8 mouse cellular contexts compared by ENCODE assay signal in the genomic region with DNA sequence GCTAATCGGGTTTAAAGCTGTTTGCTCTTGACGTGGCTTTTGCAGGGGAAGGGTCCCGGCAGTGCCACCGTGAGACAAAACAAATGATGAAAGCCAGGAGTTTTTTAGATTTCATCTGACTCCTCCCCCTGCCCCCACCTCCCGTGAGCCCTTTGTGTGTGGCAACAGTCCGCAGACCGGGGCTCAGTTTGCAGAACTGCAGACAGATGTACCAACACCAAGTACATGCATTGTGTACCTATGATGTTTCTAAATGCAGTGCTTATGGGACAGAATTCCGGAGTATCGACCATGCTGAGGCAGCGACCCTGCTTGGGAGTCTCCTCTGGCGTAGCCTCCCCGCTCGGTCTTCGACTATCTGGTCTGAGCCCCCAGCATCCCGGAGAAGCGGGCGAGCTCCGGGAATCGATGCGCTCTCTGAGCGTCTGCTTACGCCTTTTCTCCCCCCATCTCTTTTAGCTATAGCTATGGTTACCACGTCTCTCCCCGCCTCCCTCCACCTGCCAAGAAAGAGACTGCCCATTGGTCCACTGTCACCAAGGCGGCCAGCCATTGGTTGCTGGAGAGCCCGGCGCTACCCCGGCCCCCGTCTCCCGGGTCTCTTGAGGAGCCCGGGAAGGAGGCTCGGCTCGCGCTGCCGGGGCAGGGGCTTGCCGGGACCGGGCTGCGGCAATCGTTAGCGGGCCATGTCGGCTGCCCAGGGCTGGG. TPM values are rescaled to one million over a fixed set of nuclear protein-coding genes. Genes with fewer than 3 reads are reported as not detected.
DNase-seq lines count a peak whose midpoint lies in the region; ATAC-seq and TF ChIP-seq lines count a peak whose summit lies in the region.

TSS of gene Klhdc10 (plus strand) at position 561 of the 708 bp plus-strand sequence.

- DNase-seq in c-Kit-positive CD71-positive TER-119-positive erythroid progenitor cells, embryonic 14.5 days (ENCODE audit: low spot score) = peak; percentile 98
- DNase-seq in heart, postnatal 0 days (ENCODE audit: low spot score) = peak; percentile 99
- peak; percentile 99 for DNase-seq in kidney, postnatal 4 days

- TF ChIP-seq POLR2A in testis, adult 2 months (IDR thresholded peaks at IDR 0.05; ENCODE audit: control insufficient read depth, low read depth, low read length) = peak; percentile 46; the same call in 1 of the 2 replicates

- H3K36me3 ChIP-seq in E14TG2a.4 (ENCODE audit: insufficient read depth, low read length) = no peaks in the 10 kb centered on the region
- H3K36me3 ChIP-seq in forebrain, embryonic 12.5 days (replicated peaks) = no peaks in the 10 kb centered on the region
- no peaks in the 10 kb centered on the region for H3K36me3 ChIP-seq in heart, postnatal 0 days (replicated peaks; ENCODE audit: control insufficient read depth, insufficient read depth, low read length)
- H3K36me3 ChIP-seq in liver, embryonic 16.5 days (ENCODE audit: control insufficient read depth, insufficient read depth) = no peaks in the 10 kb centered on the region
- no peaks in the 10 kb centered on the region for H3K36me3 ChIP-seq in neural tube, embryonic 13.5 days
- H3K36me3 ChIP-seq in testis, adult 2 months (ENCODE audit: control insufficient read depth, insufficient read depth, low read length) = no peaks in the 10 kb centered on the region

- no peak for TF ChIP-seq CTCF in E14TG2a.4 (conservative IDR thresholded peaks at IDR 0.05; ENCODE audit: low read length)
- TF ChIP-seq CTCF in heart, postnatal 0 days (IDR thresholded peaks at IDR 0.05; ENCODE audit: low read depth) = peak; percentile 11; the same call in 1 of the 2 replicates
- TF ChIP-seq CTCF in testis, adult 2 months (IDR thresholded peaks at IDR 0.05; ENCODE audit: control insufficient read depth, insufficient read depth, insufficient replicate concordance, low read depth, low read length) = no peak

- peak within 1 kb of the TSS; percentile 62 for H3K4me2 ChIP-seq in forebrain, embryonic 12.5 days
- peak within 1 kb of the TSS; percentile 71 for H3K4me2 ChIP-seq in heart, postnatal 0 days (ENCODE audit: low read depth, low read length)
- peak within 1 kb of the TSS; percentile 87 for H3K4me2 ChIP-seq in liver, embryonic 16.5 days (ENCODE audit: low read depth, low read length)
- H3K4me2 ChIP-seq in neural tube, embryonic 13.5 days = peak within 1 kb of the TSS; percentile 68

- peak within 1 kb of the TSS; percentile 93 for H3K27ac ChIP-seq in forebrain, embryonic 12.5 days
- peak within 1 kb of the TSS; percentile 93 for H3K27ac ChIP-seq in heart, postnatal 0 days (ENCODE audit: low read depth)
- H3K27ac ChIP-seq in liver, embryonic 16.5 days (ENCODE audit: low read length) = peak within 1 kb of the TSS; percentile 90
- peak within 1 kb of the TSS; percentile 98 for H3K27ac ChIP-seq in neural tube, embryonic 13.5 days (replicated peaks)
- peak within 1 kb of the TSS; percentile 96 for H3K27ac ChIP-seq in testis, adult 2 months (ENCODE audit: control insufficient read depth, insufficient read depth, low read depth, low read length)

- H3K9me3 ChIP-seq in E14TG2a.4 (ENCODE audit: low read length) = no peaks in the 10 kb centered on the region
- no peaks in the 10 kb centered on the region for H3K9me3 ChIP-seq in forebrain, embryonic 12.5 days
- no peaks in the 10 kb centered on the region for H3K9me3 ChIP-seq in heart, postnatal 0 days (replicated peaks; ENCODE audit: control insufficient read depth, low read length)
- no peaks in the 10 kb centered on the region for H3K9me3 ChIP-seq in liver, embryonic 16.5 days (replicated peaks; ENCODE audit: control insufficient read depth, low read length)
- H3K9me3 ChIP-seq in neural tube, embryonic 13.5 days = no peaks in the 10 kb centered on the region

- H3K4me1 ChIP-seq in E14TG2a.4 (replicated peaks; ENCODE audit: low read depth, low read length) = peaks cover 25% of the 10 kb centered on the region
- H3K4me1 ChIP-seq in forebrain, embryonic 12.5 days = peaks cover 13% of the 10 kb centered on the region
- H3K4me1 ChIP-seq in heart, postnatal 0 days (ENCODE audit: control insufficient read depth, insufficient read depth) = peaks cover 8% of the 10 kb centered on the region; the same call in 1 of the 2 replicates
- peaks cover 12% of the 10 kb centered on the region for H3K4me1 ChIP-seq in liver, embryonic 16.5 days (ENCODE audit: control insufficient read depth, low read depth, low read length)
- H3K4me1 ChIP-seq in neural tube, embryonic 13.5 days (replicated peaks) = peaks cover 14% of the 10 kb centered on the region
- H3K4me1 ChIP-seq in testis, adult 2 months (ENCODE audit: control insufficient read depth, insufficient read depth, low read length) = no peaks in the 10 kb centered on the region

- H3K27me3 ChIP-seq in E14TG2a.4 (ENCODE audit: insufficient read depth, low read length) = no peaks in the 10 kb centered on the region
- no peaks in the 10 kb centered on the region for H3K27me3 ChIP-seq in forebrain, embryonic 12.5 days
- no peaks in the 10 kb centered on the region for H3K27me3 ChIP-seq in heart, postnatal 0 days (ENCODE audit: control insufficient read depth, insufficient read depth, low read length)
- no peaks in the 10 kb centered on the region for H3K27me3 ChIP-seq in liver, embryonic 16.5 days (ENCODE audit: control insufficient read depth, insufficient read depth, low read depth, low read length)
- H3K27me3 ChIP-seq in neural tube, embryonic 13.5 days = no peaks in the 10 kb centered on the region
- no peaks in the 10 kb centered on the region for H3K27me3 ChIP-seq in testis, adult 2 months (ENCODE audit: control insufficient read depth, insufficient read depth, low read length)

- under 1% methylated on average over 41 of the region's 41 CpGs for WGBS in forebrain, embryonic 12.5 days
- WGBS in heart, postnatal 0 days = under 1% methylated on average over 41 of the region's 41 CpGs
- WGBS in liver, embryonic 16.5 days (ENCODE audit: insufficient replicate concordance) = under 1% methylated on average over 39 of the region's 41 CpGs
- WGBS in neural tube, embryonic 13.5 days = under 1% methylated on average over 41 of the region's 41 CpGs

- H3K4me3 ChIP-seq in E14TG2a.4 (replicated peaks; ENCODE audit: low read length) = peak within 1 kb of the TSS; percentile 96
- peak within 1 kb of the TSS; percentile 95 for H3K4me3 ChIP-seq in forebrain, embryonic 12.5 days (replicated peaks)
- H3K4me3 ChIP-seq in heart, postnatal 0 days (ENCODE audit: low read depth, low read length) = peak within 1 kb of the TSS; percentile 99
- H3K4me3 ChIP-seq in liver, embryonic 16.5 days (ENCODE audit: low read depth, low read length) = peak within 1 kb of the TSS; percentile 98
- H3K4me3 ChIP-seq in neural tube, embryonic 13.5 days = peak within 1 kb of the TSS; percentile 93
- H3K4me3 ChIP-seq in testis, adult 2 months (ENCODE audit: control insufficient read depth, low read depth, low read length) = peak within 1 kb of the TSS; percentile 100

- peak; percentile 99 for ATAC-seq in forebrain, embryonic 12.5 days (ENCODE audit: low FRiP score)
- peak; percentile 100 for ATAC-seq in heart, postnatal 0 days (ENCODE audit: insufficient read depth, low read depth)
- peak; percentile 100 for ATAC-seq in liver, embryonic 16.5 days (ENCODE audit: low read depth)
- ATAC-seq in neural tube, embryonic 13.5 days (ENCODE audit: low read depth) = peak; percentile 100

- peak; percentile 96 for TF ChIP-seq EP300 in heart, postnatal 0 days (IDR thresholded peaks at IDR 0.05; ENCODE audit: low read depth)

- peak within 1 kb of the TSS; percentile 90 for H3K9ac ChIP-seq in forebrain, embryonic 12.5 days
- H3K9ac ChIP-seq in heart, postnatal 0 days (replicated peaks; ENCODE audit: low read depth, low read length) = peak within 1 kb of the TSS; percentile 94
- H3K9ac ChIP-seq in liver, embryonic 16.5 days (ENCODE audit: low read depth, low read length) = peak within 1 kb of the TSS; percentile 97
- H3K9ac ChIP-seq in neural tube, embryonic 13.5 days = peak within 1 kb of the TSS; percentile 92

RNA-seq across cellular contexts. Expression of gene Klhdc10, which starts in this region (rescaled TPM):
- polyA plus RNA-seq in forebrain, embryonic 12.5 days (2016; fragmentation: Nextera tagmentation; extraction: Ambion mirVana) = 43.1 and 47.2 TPM in 2 replicates
- total RNA-seq in heart, postnatal 0 days (2014; rRNA removed; ENCODE audit: low replicate concordance) = 58.7 and 86.7 TPM in 2 replicates
- polyA plus RNA-seq in heart, postnatal 0 days (2015; fragmentation: Nextera tagmentation; extraction: Ambion mirVana) = 10.5 and 11.8 TPM in 2 replicates
- polyA plus RNA-seq in liver, embryonic 16.5 days (2015; fragmentation: Nextera tagmentation; extraction: Ambion mirVana) = 6.8 and 7.5 TPM in 2 replicates
- 27.8 and 31.4 TPM in 2 replicates for polyA plus RNA-seq in neural tube, embryonic 13.5 days (2015; fragmentation: Nextera tagmentation; extraction: Ambion mirVana)
- polyA plus RNA-seq in testis, adult 2 months (2012; rRNA removed) = 115 TPM in 2 replicates

Comparison
In these comparisons a context has a peak if more than half of its experiments do, and no peak if none do; other contexts are left out.
1. Peak in every context shown above with its lines: DNase-seq, ATAC-seq, H3K4me3 ChIP-seq and H3K27ac ChIP-seq.